24 mouse cellular contexts compared by ENCODE assay signal in genomic region chr7:52252499-52253233, GRCm38 (mm10).
DNase-seq lines count a peak whose midpoint lies in the region; ATAC-seq and TF ChIP-seq lines count a peak whose summit lies in the region.
"Had no signal": no experiment of that assay in that cellular context is flagged by ENCODE, and none has a peak within 500 bp of the region (broad histone marks: within the 10 kb centered on the region; RNA-seq: fewer than 3 reads in every experiment).

No protein-coding gene starts in this region.

- no peak for TF ChIP-seq POLR2A in kidney, adult 2 months (IDR thresholded peaks at IDR 0.05; ENCODE audit: low read depth, low read length)

- no peak overlapping the region for H3K9ac ChIP-seq in kidney, embryonic 15.5 days
- H3K9ac ChIP-seq in kidney, postnatal 0 days (ENCODE audit: low read depth, low read length): no peak overlapping the region
- no peak overlapping the region for H3K9ac ChIP-seq in embryonic facial prominence, embryonic 11.5 days (replicated peaks; ENCODE audit: low read length)
- H3K9ac ChIP-seq: embryonic facial prominence, embryonic 13.5 days; embryonic facial prominence, embryonic 15.5 days; forebrain, embryonic 12.5 days had no signal

- H3K9me3 ChIP-seq in kidney, embryonic 15.5 days (replicated peaks): no peaks in the 10 kb centered on the region
- H3K9me3 ChIP-seq in kidney, postnatal 0 days (replicated peaks; ENCODE audit: low read length): no peaks in the 10 kb centered on the region
- H3K9me3 ChIP-seq in embryonic facial prominence, embryonic 11.5 days (replicated peaks; ENCODE audit: control insufficient read depth, low read length): no peaks in the 10 kb centered on the region
- H3K9me3 ChIP-seq: embryonic facial prominence, embryonic 13.5 days; embryonic facial prominence, embryonic 15.5 days; forebrain, embryonic 10.5 days; forebrain, embryonic 12.5 days had no signal

- no peak overlapping the region for H3K4me2 ChIP-seq in kidney, embryonic 15.5 days
- no peak overlapping the region for H3K4me2 ChIP-seq in kidney, postnatal 0 days (ENCODE audit: low read length)
- H3K4me2 ChIP-seq in embryonic facial prominence, embryonic 11.5 days (ENCODE audit: low read depth, low read length): no peak overlapping the region
- H3K4me2 ChIP-seq: embryonic facial prominence, embryonic 13.5 days; embryonic facial prominence, embryonic 15.5 days; forebrain, embryonic 12.5 days had no signal

- no peaks in the 10 kb centered on the region for H3K4me1 ChIP-seq in kidney, embryonic 15.5 days
- no peaks in the 10 kb centered on the region for H3K4me1 ChIP-seq in kidney, postnatal 0 days (replicated peaks; ENCODE audit: insufficient read depth, low read length)
- no peaks in the 10 kb centered on the region for H3K4me1 ChIP-seq in kidney, adult 2 months (ENCODE audit: control insufficient read depth, insufficient read depth, low read length)
- H3K4me1 ChIP-seq in embryonic facial prominence, embryonic 11.5 days (ENCODE audit: control insufficient read depth, insufficient read depth, low read length): no peaks in the 10 kb centered on the region
- H3K4me1 ChIP-seq: embryonic facial prominence, embryonic 13.5 days; embryonic facial prominence, embryonic 15.5 days; forebrain, embryonic 10.5 days; forebrain, embryonic 12.5 days had no signal

- H3K27me3 ChIP-seq in kidney, embryonic 15.5 days: no peaks in the 10 kb centered on the region
- H3K27me3 ChIP-seq in kidney, postnatal 0 days (ENCODE audit: insufficient read depth, low read length): no peaks in the 10 kb centered on the region
- H3K27me3 ChIP-seq in kidney, adult 2 months (replicated peaks; ENCODE audit: control insufficient read depth, insufficient read depth, low read length): no peaks in the 10 kb centered on the region
- H3K27me3 ChIP-seq in embryonic facial prominence, embryonic 11.5 days (ENCODE audit: control insufficient read depth, insufficient read depth, low read length): no peaks in the 10 kb centered on the region
- H3K27me3 ChIP-seq: embryonic facial prominence, embryonic 13.5 days; embryonic facial prominence, embryonic 15.5 days; forebrain, embryonic 12.5 days had no signal

- no peak for TF ChIP-seq CTCF in kidney, postnatal 0 days (IDR thresholded peaks at IDR 0.05; ENCODE audit: low read depth)
- no peak for TF ChIP-seq CTCF in kidney, adult 2 months (conservative IDR thresholded peaks at IDR 0.05; ENCODE audit: insufficient read depth, insufficient read length, low read depth, low read length)

- H3K4me3 ChIP-seq in kidney, embryonic 15.5 days (replicated peaks): no peak overlapping the region
- no peak overlapping the region for H3K4me3 ChIP-seq in kidney, postnatal 0 days (replicated peaks; ENCODE audit: low read depth, low read length)
- no peak overlapping the region for H3K4me3 ChIP-seq in kidney, adult 2 months (ENCODE audit: insufficient read depth, low read depth, low read length)
- H3K4me3 ChIP-seq in embryonic facial prominence, embryonic 11.5 days (ENCODE audit: low read depth, low read length): no peak overlapping the region
- H3K4me3 ChIP-seq: embryonic facial prominence, embryonic 13.5 days; embryonic facial prominence, embryonic 15.5 days; erythroblast, embryonic 14.5 days; forebrain, embryonic 10.5 days; forebrain, embryonic 12.5 days had no signal

- H3K36me3 ChIP-seq in kidney, embryonic 15.5 days: no peaks in the 10 kb centered on the region
- H3K36me3 ChIP-seq in kidney, postnatal 0 days (ENCODE audit: insufficient read depth, low read length): no peaks in the 10 kb centered on the region
- H3K36me3 ChIP-seq in kidney, adult 2 months (ENCODE audit: control insufficient read depth, insufficient read depth, low read length): no peaks in the 10 kb centered on the region
- no peaks in the 10 kb centered on the region for H3K36me3 ChIP-seq in embryonic facial prominence, embryonic 11.5 days (replicated peaks; ENCODE audit: control insufficient read depth, insufficient read depth, low read depth, low read length)
- H3K36me3 ChIP-seq: embryonic facial prominence, embryonic 13.5 days; embryonic facial prominence, embryonic 15.5 days; forebrain, embryonic 10.5 days; forebrain, embryonic 12.5 days had no signal

- peak; percentile 88 for ATAC-seq in kidney, embryonic 15.5 days (replicated peaks; ENCODE audit: low FRiP score)
- ATAC-seq in kidney, postnatal 0 days (replicated peaks; ENCODE audit: low FRiP score, low read depth): peak; percentile 66
- ATAC-seq in embryonic facial prominence, embryonic 11.5 days (replicated peaks; ENCODE audit: insufficient number of reproducible peaks, low FRiP score, low TSS enrichment, low read depth): no peak
- ATAC-seq: forebrain, embryonic 14.5 days; forebrain, embryonic 16.5 days had no signal

- H3K27ac ChIP-seq in kidney, embryonic 15.5 days: no peak overlapping the region
- H3K27ac ChIP-seq in kidney, postnatal 0 days: no peak overlapping the region
- no peak overlapping the region for H3K27ac ChIP-seq in kidney, adult 2 months (ENCODE audit: insufficient read depth, low read depth, low read length)
- H3K27ac ChIP-seq in embryonic facial prominence, embryonic 11.5 days (replicated peaks; ENCODE audit: low read depth, low read length): no peak overlapping the region
- H3K27ac ChIP-seq: embryonic facial prominence, embryonic 13.5 days; embryonic facial prominence, embryonic 15.5 days; forebrain, embryonic 10.5 days; forebrain, embryonic 12.5 days had no signal

- peak; percentile 13 for DNase-seq in embryo, embryonic 9.5 days (ENCODE audit: extremely low spot score)
- DNase-seq in embryo, embryonic 11 days: no peak
- no peak for DNase-seq in kidney, postnatal 25 days
- peak; percentile 65 for DNase-seq in kidney, postnatal 0 days (ENCODE audit: low spot score)
- DNase-seq in kidney, adult 2 months: no peak
- peak; percentile 18 for DNase-seq in embryonic facial prominence, embryonic 11.5 days (ENCODE audit: low spot score)
- no peak for DNase-seq in urinary bladder, adult 2 months (ENCODE audit: low spot score)
- DNase-seq: adrenal gland, adult 2 months; adrenal gland, postnatal 10 days; adrenal gland, postnatal 25 days; cerebellum, adult 11 months; cerebellum, adult 18-20 months; cerebellum, adult 8-10 months; cerebellum, adult 9-11 months; cerebellum, postnatal 14 days; cerebellum, postnatal 36 days had no signal

Comparison
In these comparisons a context has a peak if more than half of its experiments do, and no peak if none do; other contexts are left out.
1. DNase-seq: peak in embryo, embryonic 9.5 days (single experiment), kidney, postnatal 0 days (single experiment) and embryonic facial prominence, embryonic 11.5 days (single experiment); none in embryo, embryonic 11 days (single experiment), kidney, postnatal 25 days (0 of 2), kidney, adult 2 months (single experiment) and urinary bladder, adult 2 months (single experiment).